Mouse (Mus musculus) cortical plate, adult 2 months (tissue): Measurements from ENCODE around the gene Ten1. TPM values are rescaled to one million over a fixed set of nuclear protein-coding genes. Genes with fewer than 3 reads are reported as not detected.

Source experiments
- H3K27ac ChIP-seq: fragments of 200-500 bp; 2 replicates; pipeline ENCODE4 v1.5.1; 2012; ENCODE audit warnings: low read length, control low read depth, inconsistent platforms; ENCODE audit not compliant: insufficient read depth
- H3K4me1 ChIP-seq: fragments of 200-500 bp; 2 replicates; pipeline ENCODE4 v1.6.1; 2011; ENCODE audit warnings: low read length; ENCODE audit not compliant: control insufficient read depth, insufficient read depth
- H3K4me3 ChIP-seq: fragments of 200-500 bp; 2 replicates; pipeline ENCODE4 v1.5.1; 2011; ENCODE audit warnings: mild to moderate bottlenecking, low read length, control low read depth; ENCODE audit not compliant: insufficient read depth
- CTCF ChIP-seq: fragments of 200-500 bp; IDR thresholded peaks from 2 replicates; pipeline ENCODE4 v1.5.1; 2011; ENCODE audit warnings: mild to moderate bottlenecking, control low read depth, low read length; ENCODE audit not compliant: insufficient read depth; ENCODE audit errors: extremely low read depth
- POLR2A ChIP-seq: fragments of 200-500 bp; IDR thresholded peaks from 2 replicates; pipeline ENCODE4 v1.6.1; 2011; ENCODE audit warnings: mild to moderate bottlenecking, low read length, control low read depth; ENCODE audit not compliant: insufficient read depth; ENCODE audit errors: extremely low read depth
- polyA plus RNA-seq: library from polyadenylated mRNA; depleted of rRNA; stranded (reverse); fragments of >200 nt; gene quantifications from 2 replicates; pipeline ENCODE4 v1.2.3, GENCODE M21; 2012

Ten1 gene
- polyA plus RNA-seq, 1 experiment, result 56.1 TPM

DNA sequence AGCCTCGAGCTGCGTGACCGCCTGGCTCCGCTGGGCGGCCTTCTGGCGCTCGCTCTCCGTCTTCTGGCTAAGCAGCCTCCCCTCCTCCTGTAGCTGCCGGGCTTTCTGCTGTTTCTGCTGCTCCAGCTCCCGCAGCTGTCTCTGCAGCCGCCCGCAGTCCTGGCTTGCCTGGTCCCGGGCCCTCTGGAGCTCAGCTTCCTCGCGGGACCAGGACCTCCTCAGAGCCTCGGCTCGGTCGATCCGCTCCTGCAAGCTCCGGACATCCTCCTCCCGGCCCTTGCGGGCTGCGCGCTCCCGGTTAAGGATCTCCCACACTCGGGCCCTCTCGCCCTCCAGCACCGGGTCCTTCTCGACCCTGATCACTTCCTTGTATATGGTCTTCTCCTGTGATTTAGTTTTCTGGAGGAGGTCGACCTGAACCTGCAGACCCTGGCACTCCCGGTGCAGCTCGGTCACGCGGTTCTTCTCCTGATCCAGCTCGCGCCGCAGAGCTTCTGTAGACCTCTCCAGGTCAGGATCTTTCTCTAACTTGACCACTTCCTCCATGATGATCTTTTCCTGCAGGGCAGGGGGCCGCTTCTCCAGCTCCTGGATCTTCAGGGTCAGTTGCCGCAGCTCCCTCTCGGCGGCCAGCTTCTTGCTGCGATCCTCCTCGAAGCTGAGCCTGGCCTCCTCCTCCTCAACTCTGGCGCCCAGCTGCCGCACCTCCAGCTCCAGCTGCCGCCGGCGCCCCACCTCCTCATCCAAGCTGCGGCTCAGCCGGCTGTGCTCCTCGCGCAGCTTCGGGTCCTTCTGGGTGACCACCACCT is 23.5 kb downstream of the Ten1 start:
- Histone ChIP-seq H3K4me1 (peaks cover 5% of the 10 kb centered on the region; the same call in 1 of the 2 replicates), H3K4me3 (peak overlapping the region; percentile 5; the same call in 1 of the 2 replicates), H3K27ac (no peak overlapping the region)
- TF ChIP-seq POLR2A, result no peak
- TF ChIP-seq CTCF, result no peak

DNA sequence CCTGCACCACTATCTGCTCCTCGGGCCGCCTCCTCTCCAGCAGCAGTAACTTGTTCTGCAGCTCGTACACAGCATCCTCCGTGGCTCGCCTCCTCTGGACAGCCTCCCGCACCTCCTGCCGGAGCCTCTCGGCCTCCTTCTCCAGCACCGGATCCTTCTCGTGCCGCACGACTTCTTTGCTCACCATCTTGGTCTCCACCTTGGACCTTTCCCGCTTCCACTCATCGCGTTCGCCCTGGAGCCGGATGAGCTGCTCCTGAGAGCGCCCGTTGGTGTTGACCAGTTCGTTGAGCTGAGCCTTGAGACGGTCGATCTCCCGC is 24.0 kb downstream of the Ten1 start:
- no peak for TF ChIP-seq POLR2A
- TF ChIP-seq CTCF, result no peak
- H3K4me3 ChIP-seq, result peak overlapping the region; percentile 5; the same call in 1 of the 2 replicates
- H3K27ac ChIP-seq, result no peak overlapping the region
- H3K4me1 ChIP-seq, result peaks cover 5% of the 10 kb centered on the region; the same call in 1 of the 2 replicates

DNA sequence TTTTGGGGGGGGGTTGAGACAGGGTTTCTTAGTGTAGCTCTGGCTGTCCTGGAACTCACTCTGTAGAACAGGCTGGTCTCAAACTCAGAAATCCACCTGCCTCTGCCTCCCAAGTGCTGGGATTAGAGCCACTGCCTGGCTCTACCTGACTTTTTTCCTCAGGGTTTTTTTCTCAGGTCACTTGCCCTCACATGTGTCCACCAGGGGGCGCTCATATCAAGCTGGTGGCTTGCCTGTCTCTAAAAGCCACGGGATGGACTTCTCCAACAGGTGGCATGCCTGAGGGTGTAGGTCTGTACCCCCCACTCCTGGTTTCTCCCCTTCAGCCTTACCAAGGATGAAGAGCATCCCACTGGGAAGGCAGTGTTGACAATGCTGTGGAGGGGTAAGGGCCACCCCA is 27.8 kb downstream of the Ten1 start:
- H3K4me1 ChIP-seq, result no peaks in the 10 kb centered on the region
- no peak overlapping the region for H3K27ac ChIP-seq
- TF ChIP-seq POLR2A (no peak), CTCF (peak; percentile 76)
- no peak overlapping the region for H3K4me3 ChIP-seq

DNA sequence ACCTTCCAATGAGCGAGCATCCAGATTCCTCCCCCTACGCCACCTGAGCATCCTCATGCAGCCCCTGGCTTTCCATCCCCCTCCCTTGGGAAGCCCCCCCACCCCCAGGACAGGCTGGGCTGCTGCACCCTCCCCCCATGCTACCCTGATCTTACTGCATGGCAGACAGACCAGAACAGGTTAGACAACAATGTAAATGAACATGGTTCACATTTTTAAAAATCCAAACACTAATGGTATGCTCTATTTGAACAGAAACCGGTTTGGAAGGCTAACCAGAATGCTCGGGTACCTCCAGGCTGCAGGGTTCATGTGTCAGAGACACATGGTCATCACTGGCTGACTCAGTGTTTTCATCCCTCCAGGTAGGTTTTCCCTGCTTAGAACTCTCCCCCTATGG is 30.0 kb downstream of the Ten1 start:
- no peak overlapping the region for H3K4me3 ChIP-seq
- H3K4me1 ChIP-seq, result no peaks in the 10 kb centered on the region
- H3K27ac ChIP-seq, result no peak overlapping the region
- TF ChIP-seq POLR2A, result no peak
- TF ChIP-seq CTCF, result no peak

DNA sequence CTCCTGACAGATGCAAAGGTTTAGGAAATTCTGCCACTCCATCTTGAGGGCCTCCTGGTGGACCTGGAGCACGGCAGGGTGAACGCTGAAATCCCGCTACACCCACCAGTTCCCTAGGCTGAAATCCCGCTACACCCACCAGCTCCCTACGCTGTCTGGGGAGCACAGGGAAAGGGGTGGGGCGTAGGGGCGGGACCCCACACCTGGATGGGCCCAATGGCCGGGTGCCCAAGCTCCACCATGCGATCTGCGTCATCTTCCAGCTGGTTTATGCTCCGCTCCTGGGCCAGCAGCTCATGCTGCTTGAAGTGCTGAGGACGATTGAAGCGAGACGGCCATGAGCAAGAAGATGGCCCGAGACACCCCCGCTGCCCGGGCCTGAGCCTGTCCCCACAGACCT is 33.8 kb downstream of the Ten1 start:
- Histone ChIP-seq H3K4me3 (0 out of 2 replicates have a peak overlapping the region, but pooled peaks have one; percentile 3), H3K4me1 (no peaks in the 10 kb centered on the region), H3K27ac (no peak overlapping the region)
- TF ChIP-seq POLR2A (no peak), CTCF (no peak)

DNA sequence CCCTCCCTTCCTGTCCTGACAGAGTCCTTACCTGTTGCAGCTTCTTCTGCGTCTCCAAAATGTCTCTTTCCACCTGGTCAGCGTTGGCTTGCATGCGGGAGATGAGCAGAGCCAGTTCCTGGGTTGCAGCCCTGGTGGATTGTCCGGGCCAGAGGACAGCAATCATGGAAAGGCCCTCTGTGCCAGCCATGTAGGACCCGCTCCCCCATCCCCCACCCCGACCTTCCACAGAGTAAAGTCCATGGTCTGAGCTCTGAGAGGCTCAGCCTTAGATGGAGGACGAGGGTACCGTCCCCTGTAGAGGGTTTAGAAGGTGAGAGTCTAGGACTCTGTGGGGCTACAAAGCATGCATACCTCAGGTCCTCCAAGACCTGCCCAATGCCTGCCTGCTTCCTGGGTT is 36.2 kb downstream of the Ten1 start:
- H3K4me1 ChIP-seq, result no peaks in the 10 kb centered on the region
- TF ChIP-seq POLR2A (no peak), CTCF (no peak)

DNA sequence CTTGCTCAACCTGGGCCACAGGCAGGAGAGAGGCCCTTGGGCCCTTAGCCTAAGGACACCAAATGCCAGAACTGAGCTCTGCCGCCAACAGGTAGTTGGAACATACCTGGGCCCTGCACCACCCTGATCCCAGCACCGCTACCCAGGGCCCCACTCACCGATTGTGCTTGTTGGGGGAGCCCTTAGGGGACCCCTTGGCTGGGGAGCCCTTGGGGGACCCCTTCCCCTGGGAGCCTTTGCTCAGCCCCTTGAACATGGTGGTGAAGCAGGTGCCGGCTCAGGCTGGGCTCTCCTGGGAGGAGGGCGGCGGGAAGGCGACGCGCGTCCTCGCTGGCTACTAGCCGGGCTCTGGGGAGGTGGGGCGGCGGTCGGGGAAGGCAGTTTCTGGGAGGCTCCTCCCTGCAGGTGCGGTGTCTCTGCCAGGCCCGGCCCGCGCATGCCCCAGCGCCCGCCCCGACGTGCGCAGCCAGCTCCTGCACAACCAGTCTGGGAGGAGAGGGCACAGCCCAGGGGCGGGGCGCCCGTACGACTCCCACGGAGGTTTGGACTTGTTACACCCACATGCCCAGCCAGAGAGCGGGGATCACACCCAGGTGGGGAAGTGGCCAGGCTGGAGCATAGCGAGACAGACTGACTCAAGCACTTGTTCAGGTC is 39.2 kb downstream of the Ten1 start, which contains the start of gene Evpl:
Gene Evpl, minus strand, starts transcription at position 336 of the 654 bp plus-strand sequence.
- no peak for TF ChIP-seq POLR2A
- TF ChIP-seq CTCF, result no peak
- Histone ChIP-seq H3K4me3 (no peak within 1 kb of the TSS), H3K4me1 (no peaks in the 10 kb centered on the region), H3K27ac (no peak within 1 kb of the TSS)

More for the DNA sequence above, 36.2 kb downstream of the Ten1 start:
- H3K27ac ChIP-seq, result no peak overlapping the region
- no peak overlapping the region for H3K4me3 ChIP-seq

DNA sequence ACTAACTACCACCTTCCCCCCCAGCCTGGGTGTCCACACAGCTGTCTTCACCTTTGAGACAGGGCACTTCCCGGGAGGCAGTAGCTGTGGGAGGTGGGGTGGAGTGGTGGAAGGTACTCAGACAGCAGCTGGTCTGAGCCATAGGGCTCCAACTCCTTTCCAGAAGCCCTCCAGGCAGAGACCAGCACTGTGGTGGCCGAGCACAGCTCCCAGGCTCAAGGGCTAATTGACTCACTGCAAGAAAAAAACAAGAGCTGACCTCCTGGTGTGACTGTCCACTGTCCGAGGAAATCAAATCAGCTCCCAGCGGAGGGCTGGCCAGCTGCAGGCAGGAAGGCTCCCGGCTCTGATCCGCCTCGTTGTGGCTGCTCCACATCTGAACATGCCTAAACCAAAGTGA is 41.1 kb downstream of the Ten1 start:
- TF ChIP-seq POLR2A (no peak), CTCF (no peak)
- H3K4me3 ChIP-seq, result no peak overlapping the region
- H3K4me1 ChIP-seq, result no peaks in the 10 kb centered on the region
- no peak overlapping the region for H3K27ac ChIP-seq

DNA sequence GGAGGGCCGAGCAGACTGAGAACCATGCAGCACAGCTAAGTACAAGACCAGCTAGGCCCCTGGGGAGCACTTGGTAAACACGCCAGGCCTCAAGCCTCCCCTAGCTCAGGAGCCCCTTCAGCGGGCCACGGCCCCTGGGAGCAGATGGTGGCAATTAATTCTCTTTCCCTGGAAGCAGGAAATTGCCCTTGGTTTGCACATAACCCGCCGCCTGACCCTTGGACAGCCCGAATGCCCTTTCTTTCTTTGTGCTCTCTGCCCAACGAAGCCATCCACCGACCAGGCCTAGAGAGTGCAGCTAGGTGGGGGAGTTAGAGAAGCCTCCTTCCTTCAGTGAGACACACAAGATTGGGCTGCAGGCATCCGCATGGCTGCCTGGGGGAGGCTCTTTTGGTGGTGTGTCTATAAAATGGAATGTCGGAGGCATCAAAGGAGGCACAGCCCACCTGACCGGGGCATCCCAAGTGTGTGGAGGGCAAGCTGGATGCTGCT is 43.1 kb downstream of the Ten1 start:
- Histone ChIP-seq H3K27ac (no peak overlapping the region), H3K4me1 (no peaks in the 10 kb centered on the region), H3K4me3 (no peak overlapping the region)
- no peak for TF ChIP-seq POLR2A
- TF ChIP-seq CTCF, result no peak
